Mouse (Mus musculus) embryonic facial prominence, embryonic 11.5 days (tissue): ENCODE results near the gene Olfr1440. TPM values are rescaled to one million over a fixed set of nuclear protein-coding genes. Genes with fewer than 3 reads are reported as not detected.
A peak's percentile ranks its signal among the peaks of the same experiment; 100 is the strongest.

Experiments used
- ATAC-seq: fragments of 200-750 bp; cut with Nextera tagmentation; replicated peaks from 2 replicates; pipeline ENCODE4 v1.8.0; 2017; ENCODE audit warnings: low read depth; ENCODE audit not compliant: insufficient number of reproducible peaks, low FRiP score, low TSS enrichment
- DNase-seq: peaks from one replicate; pipeline ENCODE4 v3.0.0-alpha.2; 2015; ENCODE audit warnings: low spot score
- H3K27ac ChIP-seq: fragments of 300-500 bp; sonication (generic); replicated peaks from 2 replicates; pipeline ENCODE4 v1.5.1; 2014; ENCODE audit warnings: mild to moderate bottlenecking, low read depth, low read length, control low read depth
- H3K27me3 ChIP-seq: fragments of 300-500 bp; sonication (generic); 2 replicates; pipeline ENCODE4 v1.6.1; 2014; ENCODE audit warnings: mild to moderate bottlenecking, low read length, moderate library complexity, mixed read lengths; ENCODE audit not compliant: control insufficient read depth, insufficient read depth
- H3K36me3 ChIP-seq: fragments of 300-500 bp; sonication (generic); replicated peaks from 2 replicates; pipeline ENCODE4 v1.6.1; 2014; ENCODE audit warnings: low read depth, mild to moderate bottlenecking, low read length, moderate library complexity, mixed read lengths; ENCODE audit not compliant: control insufficient read depth, insufficient read depth
- H3K4me1 ChIP-seq: fragments of 300-500 bp; sonication (generic); 2 replicates; pipeline ENCODE4 v1.6.1; 2014; ENCODE audit warnings: low read length, mixed read lengths; ENCODE audit not compliant: control insufficient read depth, insufficient read depth
- H3K4me2 ChIP-seq: fragments of 300-500 bp; sonication (generic); 2 replicates; pipeline ENCODE4 v1.6.1; 2014; ENCODE audit warnings: low read depth, mild to moderate bottlenecking, control low read depth, low read length, moderate library complexity
- H3K4me3 ChIP-seq: fragments of 300-500 bp; sonication (generic); 2 replicates; pipeline ENCODE4 v1.5.1; 2014; ENCODE audit warnings: low read depth, low read length, control low read depth
- H3K9ac ChIP-seq: fragments of 300-500 bp; sonication (generic); replicated peaks from 2 replicates; pipeline ENCODE4 v1.6.1; 2014; ENCODE audit warnings: mild to moderate bottlenecking, control low read depth, low read length
- H3K9me3 ChIP-seq: fragments of 300-500 bp; sonication (generic); replicated peaks from 2 replicates; pipeline ENCODE4 v1.6.1; 2016; ENCODE audit warnings: mild to moderate bottlenecking, low read length, inconsistent platforms, mixed read lengths; ENCODE audit not compliant: control insufficient read depth
- WGBS: fragments of 180-500 bp; shearing (Covaris S2); extraction: QIAGEN DNeasy Blood & Tissue Kit; methylation state at CpG from one replicate; pipeline ENCODE4 v1.1.7; 2014; 5-methylcytosine and 5-hydroxymethylcytosine counted together
- polyA plus RNA-seq: library from polyadenylated mRNA; unstranded; fragments of >200 nt; fragmentation: Nextera tagmentation; extraction: Ambion mirVana; gene quantifications from 2 replicates; pipeline ENCODE4 v1.2.1, GENCODE M21; 2014

Olfr1440 gene
- polyA plus RNA-seq, 1 experiment from 2014 or later, result not detected

GRCm38 (mm10) chr19:12427101-12427500 is 40.0 kb downstream of the Olfr1440 start:
- Histone ChIP-seq H3K9me3 (no peaks in the 10 kb centered on the region), H3K4me3 (no peak overlapping the region), H3K36me3 (no peaks in the 10 kb centered on the region), H3K27ac (no peak overlapping the region), H3K4me1 (no peaks in the 10 kb centered on the region), H3K27me3 (no peaks in the 10 kb centered on the region), H3K4me2 (no peak overlapping the region), H3K9ac (no peak overlapping the region)
- ATAC-seq (no peak), DNase-seq (no peak)
- WGBS, result 83% methylated on average over 5 of the region's 5 CpGs

- no peak within 1 kb of the TSS for H3K4me2 ChIP-seq
Observed at GRCm38 (mm10) chr19:12427605-12428004, 40.5 kb downstream of the Olfr1440 start, which contains the start of gene Pfpl. Gene Pfpl (plus strand): TSS chr19:12427905.

GRCm38 (mm10) chr19:12433033-12433432 is 46.0 kb downstream of the Olfr1440 start:
- ATAC-seq, result no peak; the same call in 1 of the 2 replicates
- 11% methylated on average over 2 of the region's 2 CpGs for WGBS

More at GRCm38 (mm10) chr19:12427605-12428004, 40.5 kb downstream of the Olfr1440 start, which contains the start of gene Pfpl:
- no peak within 1 kb of the TSS for H3K4me3 ChIP-seq
- 94% methylated on average over 6 of the region's 6 CpGs for WGBS
- no peak within 1 kb of the TSS for H3K9ac ChIP-seq
- H3K36me3 ChIP-seq, result no peaks in the 10 kb centered on the region
- H3K27ac ChIP-seq, result no peak within 1 kb of the TSS
- no peaks in the 10 kb centered on the region for H3K4me1 ChIP-seq
- no peak for DNase-seq
- ATAC-seq, result no peak
- no peaks in the 10 kb centered on the region for H3K9me3 ChIP-seq
- H3K27me3 ChIP-seq, result no peaks in the 10 kb centered on the region

GRCm38 (mm10) chr19:12435011-12435416 is 47.9 kb downstream of the Olfr1440 start:
- Histone ChIP-seq H3K27ac (no peak overlapping the region), H3K4me1 (no peaks in the 10 kb centered on the region), H3K4me3 (no peak overlapping the region), H3K4me2 (no peak overlapping the region), H3K9ac (no peak overlapping the region), H3K27me3 (no peaks in the 10 kb centered on the region), H3K9me3 (no peaks in the 10 kb centered on the region), H3K36me3 (no peaks in the 10 kb centered on the region)
- DNase-seq, result no peak
- no peak for ATAC-seq
- whole genome bisulfite sequencing, result 85% methylated on average over 4 of the region's 4 CpGs

More at GRCm38 (mm10) chr19:12433033-12433432, 46.0 kb downstream of the Olfr1440 start:
- Histone ChIP-seq H3K4me1 (no peaks in the 10 kb centered on the region), H3K4me2 (no peak overlapping the region), H3K9ac (no peak overlapping the region), H3K27ac (no peak overlapping the region), H3K36me3 (no peaks in the 10 kb centered on the region), H3K4me3 (no peak overlapping the region), H3K27me3 (no peaks in the 10 kb centered on the region), H3K9me3 (no peaks in the 10 kb centered on the region)
- peak; percentile 50 for DNase-seq

- H3K27ac ChIP-seq, result no peak overlapping the region
- no peaks in the 10 kb centered on the region for H3K4me1 ChIP-seq
- no peak for ATAC-seq
- no peak for DNase-seq
- no peak overlapping the region for H3K9ac ChIP-seq
- no peak overlapping the region for H3K4me3 ChIP-seq
- H3K27me3 ChIP-seq, result no peaks in the 10 kb centered on the region
- H3K4me2 ChIP-seq, result no peak overlapping the region
- whole genome bisulfite sequencing, result 78% methylated on average over 4 of the region's 4 CpGs
- H3K9me3 ChIP-seq, result no peaks in the 10 kb centered on the region
- no peaks in the 10 kb centered on the region for H3K36me3 ChIP-seq
Observed at GRCm38 (mm10) chr19:12435750-12436524, 48.9 kb downstream of the Olfr1440 start.

- no peak for ATAC-seq
- WGBS, result 54% methylated on average over 1 of the region's 1 CpGs
- H3K27ac ChIP-seq, result no peak overlapping the region
Observed at GRCm38 (mm10) chr19:12439581-12439980, 52.5 kb downstream of the Olfr1440 start.

GRCm38 (mm10) chr19:12440103-12440725 is 53.1 kb downstream of the Olfr1440 start:
- Histone ChIP-seq H3K4me1 (no peaks in the 10 kb centered on the region), H3K36me3 (no peaks in the 10 kb centered on the region), H3K9ac (no peak overlapping the region), H3K9me3 (no peaks in the 10 kb centered on the region), H3K27me3 (no peaks in the 10 kb centered on the region), H3K4me3 (no peak overlapping the region), H3K4me2 (no peak overlapping the region), H3K27ac (no peak overlapping the region)
- ATAC-seq (no peak), DNase-seq (no peak)
- 75% methylated on average over 5 of the region's 5 CpGs for WGBS

More at GRCm38 (mm10) chr19:12439581-12439980, 52.5 kb downstream of the Olfr1440 start:
- Histone ChIP-seq H3K27me3 (no peaks in the 10 kb centered on the region), H3K4me1 (no peaks in the 10 kb centered on the region), H3K36me3 (no peaks in the 10 kb centered on the region), H3K9me3 (no peaks in the 10 kb centered on the region), H3K4me2 (no peak overlapping the region), H3K9ac (no peak overlapping the region), H3K4me3 (no peak overlapping the region)
- DNase-seq, result no peak

- Histone ChIP-seq H3K9me3 (no peaks in the 10 kb centered on the region), H3K27ac (no peak overlapping the region), H3K9ac (no peak overlapping the region), H3K4me3 (no peak overlapping the region), H3K4me2 (no peak overlapping the region), H3K27me3 (no peaks in the 10 kb centered on the region), H3K36me3 (no peaks in the 10 kb centered on the region), H3K4me1 (no peaks in the 10 kb centered on the region)
- no peak for ATAC-seq
- no peak for DNase-seq
- WGBS, result 78% methylated on average over 4 of the region's 4 CpGs
Observed at GRCm38 (mm10) chr19:12442560-12442959, 55.5 kb downstream of the Olfr1440 start.
